Mouse (Mus musculus): ENCODE results near the gene Kif27.

DNA sequence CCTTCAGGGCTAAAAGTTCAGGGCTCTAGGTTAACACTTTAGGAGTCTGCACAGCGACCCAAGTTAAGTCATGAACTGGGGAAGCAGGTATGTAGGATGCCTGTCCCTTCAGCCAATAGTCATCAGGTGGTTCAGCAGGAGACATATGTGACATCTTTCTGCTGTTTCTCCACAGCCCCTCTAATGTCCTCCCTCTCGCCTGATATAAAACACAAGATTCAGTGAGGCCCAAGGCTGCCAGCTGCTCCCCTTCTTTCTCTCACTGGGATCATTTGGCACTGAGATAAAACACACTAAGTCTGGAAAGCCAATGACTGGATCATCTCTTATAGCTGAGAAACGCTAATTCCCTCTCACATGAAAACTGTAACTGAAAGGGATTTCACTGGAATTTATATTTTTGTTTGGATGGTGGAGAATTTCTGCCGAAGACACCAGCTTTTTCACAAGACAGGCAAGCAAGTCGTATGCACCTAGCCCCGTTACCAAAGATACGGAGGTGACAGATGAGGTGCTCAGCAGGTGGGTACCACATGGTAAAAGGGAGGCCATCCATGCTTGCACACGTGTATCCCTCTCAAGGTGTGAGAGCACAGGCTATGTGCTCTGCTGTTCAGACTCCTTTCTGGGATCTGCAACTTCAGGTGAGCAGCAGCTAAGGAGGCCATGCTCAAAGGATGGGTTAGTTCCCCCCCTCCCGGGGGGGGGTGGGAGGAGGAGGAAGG, 56.3 kb downstream of the Kif27 start:
- TF ChIP-seq CTCF (IDR thresholded peaks at IDR 0.05; ENCODE audit: low read depth, low read length) (no peak), POLR2A (IDR thresholded peaks at IDR 0.05; ENCODE audit: extremely low read depth, insufficient read depth, low read length) (no peak)
